Mouse (Mus musculus) CH12.LX (cell line): ENCODE results near the gene Scgb3a1. TPM values are rescaled to one million over a fixed set of nuclear protein-coding genes. Genes with fewer than 3 reads are reported as not detected.

ENCODE experiments used
- DNase-seq: peaks from one replicate; pipeline ENCODE4 v3.0.0-alpha.2; 2013; ENCODE audit errors: extremely low read depth
- H3K27ac ChIP-seq: 2 replicates; pipeline ENCODE4 v1.5.1; 2012; ENCODE audit warnings: low read depth, mild to moderate bottlenecking, control low read depth, moderate library complexity; ENCODE audit not compliant: insufficient read depth
- H3K27me3 ChIP-seq: replicated peaks from 2 replicates; pipeline ENCODE3; 2012; ENCODE audit warnings: inconsistent platforms
- H3K36me3 ChIP-seq, 2 experiments: replicated peaks in 1 of 2; 2 replicates each; pipeline versions ENCODE3 to v1.6.1; 2012; ENCODE audit warnings: inconsistent platforms in 1 of 2, low read length in 1 of 2, mild to moderate bottlenecking in 1 of 2, mixed read lengths in 1 of 2, moderate library complexity in 1 of 2; ENCODE audit not compliant: control insufficient read depth in 1 of 2, insufficient read depth in 1 of 2
- H3K4me1 ChIP-seq, 2 experiments: 2 replicates each; pipeline ENCODE4 v1.6.1; 2012; ENCODE audit warnings: inconsistent platforms in 1 of 2, moderate library complexity in 1 of 2; ENCODE audit not compliant: insufficient read depth in 2 of 2, control insufficient read depth in 1 of 2
- H3K4me2 ChIP-seq: 2 replicates; pipeline ENCODE4 v1.6.1; 2012; ENCODE audit warnings: low read depth, mild to moderate bottlenecking, control low read depth; ENCODE audit not compliant: poor library complexity, insufficient read depth, severe bottlenecking
- H3K4me3 ChIP-seq, 3 experiments: fragments of 150-350 bp in 1 of 3; sonication (generic) in 1 of 3; replicated peaks in 1 of 3; 2 replicates each; pipeline versions ENCODE3 to v1.5.1; 2011 to 2012; ENCODE audit warnings: low read depth in 2 of 3, low read length in 2 of 3, mild to moderate bottlenecking in 2 of 3, moderate library complexity in 2 of 3, control low read depth in 1 of 3, improper control_type of control experiment in 1 of 3, inconsistent platforms in 1 of 3, mixed read lengths in 1 of 3; ENCODE audit not compliant: poor library complexity in 1 of 3
- H3K79me2 ChIP-seq: replicated peaks from 2 replicates; pipeline ENCODE4 v1.6.1; 2012; ENCODE audit warnings: mild to moderate bottlenecking, moderate library complexity; ENCODE audit not compliant: control insufficient read depth, poor library complexity, insufficient read depth, severe bottlenecking; ENCODE audit errors: extremely low read depth
- H3K9ac ChIP-seq: 2 replicates; pipeline ENCODE4 v1.6.1; 2012; ENCODE audit warnings: low read depth, mild to moderate bottlenecking, control low read depth, moderate library complexity; ENCODE audit not compliant: insufficient read depth
- H3K9me3 ChIP-seq: replicated peaks from 2 replicates; pipeline ENCODE3; 2012; ENCODE audit warnings: low read length, inconsistent platforms, mixed read lengths
- CHD1 ChIP-seq: IDR thresholded peaks from 2 replicates; pipeline ENCODE4 v1.6.1; 2012; ENCODE audit warnings: low read depth, low read length, improper control_type of control experiment, inconsistent platforms
- CHD2 ChIP-seq: IDR thresholded peaks from 2 replicates; pipeline ENCODE4 v1.6.1; 2011; ENCODE audit warnings: low read length, improper control_type of control experiment
- CTCF ChIP-seq, 2 experiments: IDR thresholded peaks in 1 of 2; conservative IDR thresholded peaks in 1 of 2; 2 replicates each; pipeline ENCODE4 v1.5.1; 2011 to 2012; ENCODE audit warnings: low read depth in 2 of 2, low read length in 2 of 2, improper control_type of control experiment in 1 of 2, inconsistent platforms in 1 of 2, mild to moderate bottlenecking in 1 of 2, moderate library complexity in 1 of 2
- E2F4 ChIP-seq: IDR thresholded peaks from 2 replicates; pipeline ENCODE4 v1.6.1; 2011; ENCODE audit warnings: low read depth, low read length, improper control_type of control experiment; ENCODE audit not compliant: insufficient replicate concordance
- EP300 ChIP-seq: IDR thresholded peaks from 2 replicates; pipeline ENCODE4 v1.6.1; 2011; ENCODE audit warnings: low read length, improper control_type of control experiment
- HCFC1 ChIP-seq: IDR thresholded peaks from 2 replicates; pipeline ENCODE4 v1.6.1; 2012; ENCODE audit warnings: low read depth, mild to moderate bottlenecking, inconsistent platforms, low read length, improper control_type of control experiment
- JUN ChIP-seq: IDR thresholded peaks from 2 replicates; pipeline ENCODE4 v1.6.1; 2011; ENCODE audit warnings: low read depth, mild to moderate bottlenecking, low read length, improper control_type of control experiment, moderate library complexity; ENCODE audit not compliant: insufficient read depth
- KAT2A ChIP-seq: IDR thresholded peaks from 2 replicates; pipeline ENCODE4 v1.6.1; 2012; ENCODE audit warnings: low read length, improper control_type of control experiment, inconsistent platforms; ENCODE audit not compliant: insufficient replicate concordance
- MAZ ChIP-seq: IDR thresholded peaks from 2 replicates; pipeline ENCODE4 v1.6.1; 2012; ENCODE audit warnings: low read depth, mild to moderate bottlenecking, inconsistent platforms, low read length, improper control_type of control experiment, moderate library complexity
- MEF2A ChIP-seq: IDR thresholded peaks from 2 replicates; pipeline ENCODE4 v1.6.1; 2014; ENCODE audit warnings: low read depth, mild to moderate bottlenecking, inconsistent platforms, low read length, improper control_type of control experiment, borderline replicate concordance
- MXI1 ChIP-seq: IDR thresholded peaks from 2 replicates; pipeline ENCODE4 v1.6.1; 2011; ENCODE audit warnings: mild to moderate bottlenecking, low read depth, low read length, improper control_type of control experiment
- MYC ChIP-seq: IDR thresholded peaks from 2 replicates; pipeline ENCODE4 v1.6.1; 2011; ENCODE audit warnings: low read depth, mild to moderate bottlenecking, improper control_type of control experiment, low read length
- NELFE ChIP-seq: IDR thresholded peaks from 2 replicates; pipeline ENCODE4 v1.6.1; 2011; ENCODE audit warnings: low read depth, low read length, improper control_type of control experiment
- NRF1 ChIP-seq: IDR thresholded peaks from 2 replicates; pipeline ENCODE4 v1.6.1; 2014; ENCODE audit warnings: low read depth, mild to moderate bottlenecking, inconsistent platforms, low read length, improper control_type of control experiment, moderate library complexity
- PAX5 ChIP-seq: IDR thresholded peaks from 2 replicates; pipeline ENCODE4 v1.6.1; 2012; ENCODE audit warnings: low read length, inconsistent platforms, mixed read lengths
- POLR2AphosphoS2 ChIP-seq: IDR thresholded peaks from 2 replicates; pipeline ENCODE4 v1.6.1; 2011; ENCODE audit warnings: low read depth, low read length, improper control_type of control experiment
- RAD21 ChIP-seq: IDR thresholded peaks from 2 replicates; pipeline ENCODE4 v1.6.1; 2011; ENCODE audit warnings: low read depth, mild to moderate bottlenecking, low read length, improper control_type of control experiment, moderate library complexity
- SMC3 ChIP-seq: IDR thresholded peaks from 2 replicates; pipeline ENCODE4 v1.6.1; 2011; ENCODE audit warnings: low read depth, low read length, improper control_type of control experiment
- TBP ChIP-seq: conservative IDR thresholded peaks from 2 replicates; pipeline ENCODE4 v1.6.1; 2011; ENCODE audit warnings: low read depth, low read length, improper control_type of control experiment
- USF1 ChIP-seq: IDR thresholded peaks from 2 replicates; pipeline ENCODE4 v1.6.1; 2014; ENCODE audit warnings: low read depth, mild to moderate bottlenecking, inconsistent platforms, low read length, improper control_type of control experiment
- dilution Hi-C: fragments of 300-500 bp; cut with MboI; formaldehyde crosslinking; loops from 2 replicates; pipeline ENCODE4 v1.14.3; 2020; ENCODE audit warnings: low sequenced_read_pairs; ENCODE audit not compliant: extremely low pct_unique_long_range_greater_than_20kb, extremely low pct_ligation_motif_present
- in situ Hi-C: fragments of 300-500 bp; cut with MboI; formaldehyde crosslinking; loops from 3 replicates; pipeline ENCODE4 v1.14.3; 2019; ENCODE audit warnings: low sequenced_read_pairs, low pct_ligation_motif_present, low pct_unique_long_range_greater_than_20kb, mixed read lengths
- polyA plus RNA-seq: library from polyadenylated mRNA; unstranded; fragments of >175 nt; gene quantifications from 2 replicates; pipeline ENCODE4 v1.2.1, GENCODE M21; 2012; ENCODE audit warnings: low read depth; ENCODE audit not compliant: insufficient read length
- total RNA-seq, 2 experiments: library from RNA; depleted of rRNA; stranded (reverse); fragments of 300-350 nt in 1 of 2; fragments of >200 nt in 1 of 2; gene quantifications; 2 replicates each; pipeline ENCODE4 v1.2.3; 2012 to 2014

The Scgb3a1 gene
- total RNA-seq (2012; rRNA removed) = not detected in 2 replicates
- total RNA-seq (2014; rRNA removed) = not detected in 2 replicates
- polyA plus RNA-seq = not detected in 2 replicates

DNA sequence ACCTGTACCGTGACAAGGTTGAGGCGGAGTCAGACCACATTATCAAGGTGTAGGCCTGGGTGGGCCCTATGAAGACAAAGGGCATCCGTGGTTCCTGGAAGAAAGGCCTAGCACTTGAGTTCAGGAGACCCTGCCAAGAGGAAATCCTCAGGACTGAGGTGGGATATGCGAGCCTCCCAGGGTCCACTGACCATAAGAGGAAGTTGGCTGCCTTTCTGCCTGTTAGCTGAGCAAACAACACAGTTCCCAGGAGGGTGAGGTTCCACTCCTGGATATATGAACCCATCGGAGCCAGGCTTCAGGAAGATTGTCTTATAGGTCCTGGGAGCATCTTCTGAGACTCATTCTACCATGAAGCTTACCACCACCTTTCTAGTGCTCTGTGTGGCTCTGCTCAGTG, at the start of gene Scgb3a1:
Gene Scgb3a1 (plus strand): TSS at position 301 of the 400 bp plus-strand sequence.
- peaks cover 2 to 17% of the 10 kb centered on the region in 2 experiments; a peak in 2 of 4 replicates for H3K4me1 ChIP-seq
- no peak within 1 kb of the TSS for H3K4me2 ChIP-seq
- peaks cover under 1 to 16% of the 10 kb centered on the region in 2 experiments for H3K36me3 ChIP-seq
- in situ Hi-C loops (no loop called here), dilution Hi-C loops (no loop called here)
- DNase-seq = no peak
- H3K4me3 ChIP-seq = no peak within 1 kb of the TSS
- TF ChIP-seq KAT2A = no peak
- no peaks in the 10 kb centered on the region for H3K9me3 ChIP-seq
- no peak within 1 kb of the TSS for H3K9ac ChIP-seq
- no peak within 1 kb of the TSS for H3K27ac ChIP-seq
- no peaks in the 10 kb centered on the region for H3K79me2 ChIP-seq
- H3K27me3 ChIP-seq = peaks cover 3% of the 10 kb centered on the region

DNA sequence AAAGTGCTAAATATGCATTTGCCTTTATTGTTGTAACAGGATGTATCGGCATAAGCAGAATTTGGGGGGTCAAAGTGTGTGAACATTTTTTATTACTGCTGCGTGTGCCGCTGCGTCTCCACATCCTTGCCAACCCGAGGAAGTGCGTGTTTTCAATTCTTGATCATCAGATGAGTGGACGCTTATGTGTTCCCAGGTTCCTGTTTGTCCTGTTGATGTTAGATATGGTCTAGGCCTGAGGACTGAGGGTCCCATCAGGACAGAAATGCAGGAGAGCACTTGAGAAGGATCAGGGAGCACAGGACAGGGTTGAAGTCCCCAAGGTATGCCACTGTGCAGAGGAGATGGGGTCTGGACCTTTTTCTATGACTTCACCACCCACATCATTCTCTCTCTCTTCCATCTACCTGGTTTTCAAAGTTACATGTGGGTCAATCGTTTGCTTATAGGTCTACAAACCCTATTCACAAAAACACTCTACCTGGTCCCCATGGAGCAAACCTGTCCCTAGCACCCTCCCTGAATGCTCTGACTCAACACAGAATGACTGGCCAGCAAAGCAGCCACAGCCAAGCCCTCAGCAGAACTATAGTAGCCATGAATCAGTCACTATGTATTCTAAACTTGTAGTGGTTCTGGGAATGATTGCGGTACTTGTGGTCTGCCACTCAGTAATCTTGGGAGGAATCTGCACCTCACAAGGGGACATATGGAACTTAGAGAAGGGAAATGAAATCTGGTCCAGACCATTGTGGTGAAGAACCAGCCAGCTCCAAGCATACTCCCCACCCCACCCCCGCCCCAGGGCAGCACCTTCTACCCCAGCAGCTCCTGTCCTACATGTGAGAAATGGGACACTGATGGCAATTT, 47.3 kb upstream of the Scgb3a1 start:
- Histone ChIP-seq H3K9me3 (no peaks in the 10 kb centered on the region), H3K9ac (no peak overlapping the region), H3K27ac (no peak overlapping the region), H3K4me3 (no peak overlapping the region), H3K36me3 (no peaks in the 10 kb centered on the region), H3K27me3 (peaks cover 76% of the 10 kb centered on the region), H3K4me2 (no peak overlapping the region), H3K4me1 (peaks cover 2 to 3% of the 10 kb centered on the region in 2 experiments; a peak in 2 of 4 replicates), H3K79me2 (no peaks in the 10 kb centered on the region)
- no peak for TF ChIP-seq EP300
- TF ChIP-seq POLR2AphosphoS2 = no peak
- no peak for TF ChIP-seq E2F4
- no peak for TF ChIP-seq HCFC1
- TF ChIP-seq MXI1 = no peak
- no peak for TF ChIP-seq NELFE
- TF ChIP-seq PAX5 = no peak
- TF ChIP-seq SMC3 = no peak
- no peak for TF ChIP-seq MYC
- no peak for TF ChIP-seq TBP
- TF ChIP-seq CHD2 = no peak
- TF ChIP-seq NRF1 = no peak
- TF ChIP-seq JUN = no peak
- no peak for TF ChIP-seq USF1
- no peak for TF ChIP-seq MEF2A
- no peak for TF ChIP-seq MAZ
- TF ChIP-seq CHD1 = no peak
- TF ChIP-seq RAD21 = no peak
- TF ChIP-seq CTCF (conservative IDR thresholded peaks at IDR 0.05 in 1 of 2, IDR thresholded peaks at IDR 0.05 in 1 of 2; ENCODE audit: low read depth in 2 of 2, low read length in 2 of 2) = no peak
- DNase-seq = no peak
- dilution Hi-C loops (no loop called here), in situ Hi-C loops (no loop called here)
